Mouse (Mus musculus) G1E-ER4 (cell line): Measurements from ENCODE around the gene Raf1. TPM values are rescaled to one million over a fixed set of nuclear protein-coding genes. Genes with fewer than 3 reads are reported as not detected.
A peak's percentile ranks its signal among the peaks of the same experiment; 100 is the strongest.

Source experiments
- GATA1 ChIP-seq: IDR thresholded peaks from one replicate; pipeline ENCODE4 v1.8.0; 2012; ENCODE audit warnings: low read length, inconsistent platforms
- polyA plus RNA-seq: library from polyadenylated mRNA; stranded (reverse); fragments of >175 nt; gene quantifications from 2 replicates; pipeline ENCODE4 v1.2.3, GENCODE M21; 2012

The Raf1 gene
- polyA plus RNA-seq, 1 experiment, result 18.4 TPM

DNA sequence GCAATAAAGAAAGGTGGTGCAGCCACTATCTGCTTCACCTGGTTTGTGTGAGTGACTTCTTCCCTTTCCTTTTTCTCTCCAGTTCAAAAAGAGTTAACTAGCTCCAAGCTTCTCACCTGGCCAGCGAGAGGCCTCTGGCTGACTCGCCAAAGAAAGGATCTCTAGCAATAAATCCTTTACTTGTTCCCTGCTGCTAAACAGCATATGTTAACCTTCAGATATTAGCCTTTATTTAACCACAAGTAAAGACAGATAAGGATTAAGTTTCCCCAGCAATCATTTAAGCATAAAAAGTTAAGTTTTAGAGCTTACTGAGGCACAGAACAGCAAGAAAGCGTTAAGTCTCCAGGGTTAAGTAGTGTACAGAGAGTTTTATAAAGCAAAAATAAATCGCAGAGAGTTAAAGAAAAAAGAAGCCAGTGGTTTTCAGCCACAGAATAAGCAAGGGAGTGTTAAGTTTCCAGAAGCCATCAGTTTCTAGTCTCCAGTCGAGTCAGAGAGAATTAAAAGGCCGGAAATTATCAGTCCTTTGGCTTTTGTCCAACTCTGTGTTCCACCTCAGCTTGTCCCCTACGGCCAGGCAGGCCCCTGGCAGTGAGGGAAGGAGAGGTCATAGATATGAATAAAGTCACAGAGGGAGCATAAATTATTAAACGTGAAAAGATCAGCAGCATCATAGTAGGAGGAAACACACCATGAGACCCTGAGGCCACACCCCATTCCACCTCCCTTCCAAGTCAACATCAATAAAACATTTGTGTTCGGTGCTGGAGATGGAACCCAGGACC, 15.9 kb upstream of the Raf1 start:
- no peak for TF ChIP-seq GATA1

DNA sequence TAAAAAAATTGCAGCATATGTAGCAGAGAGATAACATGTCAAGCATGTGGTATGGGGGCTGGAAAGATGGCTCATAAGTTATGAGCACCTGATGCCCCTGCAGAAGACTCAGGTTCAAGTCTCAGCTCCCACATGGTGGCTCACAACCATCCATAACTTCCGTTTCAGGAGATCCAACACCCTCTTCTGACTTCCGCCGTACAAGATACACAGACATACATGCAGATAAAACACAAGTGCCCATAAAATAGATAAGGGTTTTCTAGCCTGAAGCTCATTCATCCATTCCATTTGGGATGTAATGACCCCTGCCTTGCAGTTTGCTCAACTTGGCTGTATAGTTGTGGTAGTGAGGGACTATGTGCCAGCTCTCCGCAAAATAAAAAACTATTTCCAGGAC, 13.7 kb upstream of the Raf1 start:
- peak; percentile 47 for TF ChIP-seq GATA1

DNA sequence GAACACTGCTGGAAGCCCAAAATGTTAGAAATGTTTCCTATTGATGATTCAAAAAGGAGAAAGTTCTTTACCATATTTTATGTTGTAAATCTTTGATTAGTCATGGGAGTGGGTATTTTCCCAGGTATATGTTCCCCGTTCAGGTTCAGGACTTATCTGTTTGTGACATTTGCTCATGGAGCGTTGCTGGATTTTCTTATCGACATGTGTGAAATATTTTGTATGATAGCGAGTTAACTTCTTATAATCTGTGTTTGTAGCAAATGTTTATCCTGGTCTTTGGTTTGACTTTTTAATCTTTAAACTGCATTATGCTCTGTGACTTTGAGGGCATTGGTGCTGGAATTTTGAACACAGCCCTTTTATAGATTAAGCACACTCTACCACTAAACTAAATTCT, 12.2 kb upstream of the Raf1 start:
- TF ChIP-seq GATA1, result no peak

DNA sequence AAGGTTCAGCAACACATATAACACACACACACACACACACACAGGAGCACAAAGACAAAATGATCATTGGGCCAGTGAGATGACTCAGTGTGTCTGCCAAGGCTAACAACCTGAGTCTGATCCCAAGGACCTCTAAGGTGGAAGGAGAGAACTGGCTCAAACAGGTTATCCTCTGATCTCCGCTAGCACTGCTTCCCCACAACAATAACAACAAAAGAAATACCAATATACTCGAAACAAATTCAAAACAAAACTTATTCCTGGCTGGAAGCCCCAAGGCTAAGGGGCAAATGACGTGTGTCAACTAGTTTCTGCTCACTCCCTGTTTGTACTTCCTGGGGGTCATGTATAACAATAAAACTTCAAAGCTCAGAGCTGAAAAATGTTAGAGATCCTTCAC, 11.3 kb upstream of the Raf1 start:
- TF ChIP-seq GATA1, result no peak

DNA sequence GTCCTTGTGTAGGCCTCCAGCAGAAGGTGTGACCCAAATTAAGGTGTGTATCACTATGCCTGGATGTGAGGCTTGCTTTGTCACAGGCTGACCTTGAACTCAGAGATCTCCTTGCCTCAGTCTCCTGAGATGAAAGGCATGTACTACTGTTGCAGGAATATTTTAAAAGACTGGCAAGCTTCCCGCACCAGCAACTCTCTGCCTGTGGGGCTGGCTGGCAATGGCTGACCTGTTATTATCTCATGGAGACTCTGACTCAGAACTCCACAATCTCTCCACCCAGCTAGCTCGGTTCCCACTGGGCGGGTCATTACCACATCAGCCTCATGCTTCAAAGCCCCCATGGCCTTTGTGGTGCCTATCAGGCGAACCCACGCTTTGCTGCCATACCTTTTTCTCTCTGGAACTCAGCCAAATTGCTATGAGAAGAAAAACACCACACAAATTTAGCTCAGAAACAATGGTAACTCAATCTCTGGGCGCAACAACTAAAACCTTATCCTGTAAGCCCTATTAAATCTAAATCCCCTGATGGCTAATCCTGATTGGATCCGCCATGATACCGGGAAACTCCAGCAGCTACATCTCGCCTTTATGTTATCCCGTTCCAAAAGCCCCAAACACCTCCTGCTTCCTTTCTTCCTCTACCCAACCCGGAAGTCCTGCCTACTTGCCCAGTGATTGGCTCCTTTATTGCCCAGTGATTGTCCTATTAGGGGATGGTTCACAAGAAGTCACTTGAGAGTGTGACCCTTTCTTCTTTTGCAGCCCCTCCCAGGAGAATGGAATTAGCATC, 8.6 kb upstream of the Raf1 start:
- no peak for TF ChIP-seq GATA1

DNA sequence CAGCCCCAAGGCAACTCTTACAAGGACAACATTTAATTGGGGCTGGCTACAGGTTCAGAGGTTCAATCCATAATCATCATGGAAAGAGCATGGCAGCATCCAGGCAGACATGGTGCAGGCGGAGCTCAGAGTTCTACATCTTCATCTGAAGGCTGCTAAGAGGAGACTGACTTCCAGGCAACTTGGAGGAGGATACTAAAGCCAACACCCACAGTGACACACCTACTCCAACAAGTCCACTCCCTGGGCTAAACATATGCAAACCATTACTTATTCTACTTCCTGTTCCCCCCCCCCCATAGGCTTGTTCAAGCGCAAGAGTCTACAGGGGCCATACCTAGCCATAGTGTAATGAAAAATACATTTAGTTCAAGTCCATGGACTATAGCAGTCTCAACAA, 7.8 kb upstream of the Raf1 start:
- TF ChIP-seq GATA1, result no peak

DNA sequence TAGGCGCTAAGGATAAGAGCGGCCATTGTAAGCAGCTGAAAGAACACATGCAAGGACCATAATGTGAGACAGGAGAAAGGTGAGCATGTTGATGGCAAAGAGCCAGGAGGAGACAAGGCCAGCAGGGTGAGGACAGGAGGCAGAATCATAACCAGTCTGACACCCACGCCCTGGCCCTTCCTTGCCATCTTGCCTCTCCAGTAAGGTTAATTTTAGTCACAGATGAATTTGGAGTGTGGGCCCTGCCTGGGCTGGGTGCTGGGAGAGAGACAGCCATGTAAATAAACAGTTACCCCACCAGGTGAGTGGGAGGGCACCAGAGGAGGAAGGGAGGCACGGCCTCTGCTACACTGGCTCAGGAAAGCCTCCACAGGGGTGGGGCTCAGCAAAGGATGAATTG, 4.6 kb upstream of the Raf1 start:
- no peak for TF ChIP-seq GATA1

DNA sequence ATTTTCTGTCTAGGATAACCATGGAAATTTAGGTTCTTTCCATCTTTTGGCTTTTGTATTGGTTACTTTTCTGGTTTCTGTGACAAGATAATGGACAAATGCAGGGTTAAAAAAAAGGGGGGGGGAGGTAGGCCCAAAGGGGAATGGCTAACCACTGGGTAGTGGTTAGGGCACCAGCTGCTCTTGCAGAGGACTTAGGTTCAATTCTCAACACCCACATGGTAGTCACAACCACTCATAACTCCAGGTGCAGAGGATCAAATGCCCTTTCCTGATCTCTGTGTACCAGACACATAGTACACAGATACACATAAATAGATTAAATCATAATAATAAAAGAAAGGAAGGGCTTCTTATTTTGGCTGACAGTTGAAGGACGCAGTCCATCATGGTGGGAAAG, 1.6 kb upstream of the Raf1 start:
- no peak for TF ChIP-seq GATA1

DNA sequence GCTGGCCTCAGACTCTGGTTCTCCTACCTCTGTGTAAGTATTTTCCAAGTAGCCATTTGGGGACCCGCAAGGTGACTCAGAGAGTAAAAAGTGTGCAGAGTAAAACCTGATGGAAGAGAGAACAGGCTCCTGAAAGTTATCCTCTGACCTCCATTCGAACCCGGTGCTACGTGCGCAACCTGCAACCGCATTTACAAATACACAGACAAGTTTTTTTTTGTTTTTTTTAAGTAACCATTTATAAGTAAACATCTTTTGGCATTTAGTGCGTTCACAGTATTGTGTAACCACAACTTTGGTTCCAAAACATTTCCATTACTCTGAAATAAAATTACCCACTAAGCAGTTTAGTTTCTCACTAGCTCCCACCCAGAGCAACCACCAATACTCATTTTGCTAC, 1.0 kb upstream of the Raf1 start:
- TF ChIP-seq GATA1, result no peak

DNA sequence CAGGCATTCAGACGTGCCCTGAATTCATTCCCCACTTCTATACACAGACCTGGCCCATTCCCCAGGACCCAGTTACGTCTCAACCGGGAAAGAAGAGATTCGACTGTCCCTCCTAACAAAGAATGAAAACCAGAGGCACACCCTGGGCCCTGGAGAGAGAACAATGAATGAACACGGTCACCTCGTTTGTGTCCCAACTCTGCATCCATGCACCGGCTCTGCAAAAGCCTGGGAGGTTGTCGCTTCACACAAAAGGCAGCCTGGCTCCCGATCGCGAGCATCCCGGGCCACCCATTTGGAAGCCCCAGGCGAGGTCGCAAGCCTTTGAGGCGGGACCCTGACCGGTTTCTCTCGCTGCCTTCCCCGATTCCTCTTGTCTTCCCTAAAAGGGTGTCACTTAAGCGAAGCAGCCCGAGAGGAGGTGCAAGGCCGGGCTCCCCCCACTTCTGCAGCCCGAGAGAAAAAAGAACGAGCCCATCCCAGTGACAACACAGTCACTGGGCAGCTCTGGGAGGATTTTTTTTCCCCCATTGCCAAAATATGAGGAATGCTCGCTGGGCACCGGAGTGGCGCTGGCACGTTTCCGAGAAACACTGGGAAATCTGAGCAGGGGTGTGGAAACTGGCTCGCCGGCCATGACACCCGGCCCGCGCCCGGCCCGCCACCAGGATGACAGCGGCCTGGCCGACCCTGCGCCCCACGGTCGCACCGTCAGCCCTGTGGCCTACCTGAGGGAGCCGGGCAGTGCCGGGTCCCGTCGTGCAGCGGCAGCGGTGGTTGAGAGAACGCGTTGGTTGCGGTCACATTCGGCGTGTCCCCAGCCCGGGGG, 713 bp downstream of the Raf1 start:
- TF ChIP-seq GATA1, result no peak

DNA sequence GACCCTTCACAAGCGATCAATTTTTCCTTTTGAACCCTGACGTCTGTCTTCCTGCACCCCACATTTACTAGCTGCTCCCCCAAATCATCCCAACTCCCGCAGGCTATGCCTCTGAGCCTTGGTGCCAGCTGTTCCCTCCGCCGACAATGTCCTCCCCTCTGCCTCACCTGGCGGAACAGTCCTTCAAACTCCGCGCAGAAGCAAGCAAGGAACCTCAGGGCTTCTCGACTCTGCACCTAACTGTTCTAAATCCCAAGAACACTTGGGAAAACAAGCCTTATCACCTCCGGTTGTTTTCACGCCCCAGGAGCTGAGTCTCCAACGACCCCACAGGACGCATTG, 1.3 kb downstream of the Raf1 start:
- TF ChIP-seq GATA1, result no peak

DNA sequence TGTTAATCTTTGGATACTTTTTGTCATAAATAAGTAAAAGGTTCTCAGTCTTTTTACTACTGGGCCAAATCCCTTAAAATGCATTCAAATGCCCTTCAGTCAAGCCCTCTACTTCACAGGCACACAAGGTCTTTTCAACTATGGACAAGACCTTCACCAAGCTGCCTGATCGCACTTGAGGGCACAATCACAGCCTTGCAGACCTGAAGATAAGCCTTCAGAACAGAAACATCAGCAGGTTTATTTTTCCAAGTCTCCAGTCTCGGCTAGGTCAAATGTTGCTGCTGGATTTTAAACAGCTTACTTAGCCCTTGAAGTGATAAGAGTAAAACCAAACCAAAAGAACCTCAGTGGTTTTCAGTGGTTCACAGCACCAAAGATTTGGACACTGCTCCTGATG, 2.1 kb downstream of the Raf1 start:
- no peak for TF ChIP-seq GATA1

DNA sequence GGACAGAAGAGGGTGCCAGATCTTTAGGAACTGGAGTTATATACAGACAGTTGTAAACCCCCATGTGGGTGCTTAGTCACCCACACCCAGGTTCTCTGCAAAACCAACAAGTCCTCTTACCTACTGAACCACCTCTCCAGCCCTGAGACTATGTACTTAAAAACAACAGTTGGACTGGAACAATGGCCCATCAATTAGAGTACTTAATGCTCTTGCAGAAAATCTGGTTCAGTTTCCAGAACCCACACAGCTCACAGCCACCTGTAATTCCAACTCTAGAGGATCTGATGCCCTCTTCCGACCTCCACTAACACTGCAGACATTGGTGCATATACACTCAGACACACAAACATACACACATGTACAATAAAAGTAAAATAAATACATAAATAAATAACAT, 3.7 kb downstream of the Raf1 start:
- no peak for TF ChIP-seq GATA1

DNA sequence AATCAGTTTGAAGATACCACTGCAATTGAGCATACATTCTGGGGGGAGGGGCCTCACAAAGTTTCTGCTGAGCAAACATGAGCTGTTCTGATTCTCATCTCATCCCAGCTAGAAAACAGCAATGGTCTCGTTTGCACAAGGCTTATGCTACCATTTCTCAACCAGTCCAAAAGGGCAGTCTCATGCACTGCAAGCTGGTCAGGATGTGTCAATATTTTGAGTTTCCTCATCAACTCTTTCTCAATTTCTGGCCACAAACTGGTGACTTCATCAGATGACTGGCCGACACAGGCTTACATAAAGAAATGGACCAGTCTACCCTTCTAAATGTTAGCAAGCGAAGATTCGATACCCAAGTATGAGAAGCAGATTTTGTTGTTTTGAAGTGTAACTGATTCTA, 9.8 kb downstream of the Raf1 start:
- TF ChIP-seq GATA1, result no peak

DNA sequence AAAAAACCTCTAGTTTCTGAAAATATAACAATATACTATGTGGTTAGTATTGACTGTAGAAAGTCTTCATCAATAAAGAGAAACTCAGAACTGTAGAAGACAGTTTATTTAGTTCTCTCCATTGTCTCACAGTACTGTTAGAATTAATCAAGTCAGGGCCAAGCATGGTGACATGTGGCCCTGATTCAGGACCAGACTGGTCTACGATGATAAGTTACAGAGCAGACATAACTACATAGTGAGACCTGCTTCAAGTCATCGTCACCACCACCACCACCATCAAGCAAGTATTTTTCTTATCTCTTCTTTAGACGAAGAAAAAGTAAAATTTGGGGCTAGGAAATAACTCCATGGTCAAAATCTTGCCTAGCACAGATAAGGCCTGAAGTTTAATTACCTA, 12.2 kb downstream of the Raf1 start:
- TF ChIP-seq GATA1, result no peak

DNA sequence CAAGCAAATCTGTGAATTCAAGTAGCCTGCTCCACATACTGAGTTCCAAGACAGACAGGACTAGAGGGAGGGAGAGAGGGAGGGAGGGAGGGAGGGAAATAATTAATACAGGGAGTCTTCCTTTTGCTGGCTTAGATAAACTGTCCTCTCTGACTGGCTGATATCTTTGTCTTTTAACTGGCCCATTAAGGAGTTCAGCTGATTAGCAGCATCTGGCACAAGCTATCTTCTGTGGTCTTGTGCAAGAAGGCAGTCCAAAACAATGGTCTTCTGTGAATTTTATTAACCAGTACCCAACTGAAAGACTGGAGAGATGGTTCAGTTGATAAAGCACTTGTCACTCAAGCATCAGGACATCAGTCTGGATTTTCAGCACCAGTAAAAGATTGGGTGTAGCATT, 17.6 kb downstream of the Raf1 start:
- TF ChIP-seq GATA1, result peak; percentile 74
